Mouse (Mus musculus): ENCODE measurements around the gene Tcf20. TPM values are rescaled to one million over a fixed set of nuclear protein-coding genes. Genes with fewer than 3 reads are reported as not detected.
"Not testable (repeated sequence)": the region's sequence is repeated elsewhere in the genome, so short reads cannot be mapped to it uniquely, and the experiment has no call there.

The Tcf20 gene
- polyA plus RNA-seq, 1 experiment from 2014 or later = 6.9 TPM

DNA sequence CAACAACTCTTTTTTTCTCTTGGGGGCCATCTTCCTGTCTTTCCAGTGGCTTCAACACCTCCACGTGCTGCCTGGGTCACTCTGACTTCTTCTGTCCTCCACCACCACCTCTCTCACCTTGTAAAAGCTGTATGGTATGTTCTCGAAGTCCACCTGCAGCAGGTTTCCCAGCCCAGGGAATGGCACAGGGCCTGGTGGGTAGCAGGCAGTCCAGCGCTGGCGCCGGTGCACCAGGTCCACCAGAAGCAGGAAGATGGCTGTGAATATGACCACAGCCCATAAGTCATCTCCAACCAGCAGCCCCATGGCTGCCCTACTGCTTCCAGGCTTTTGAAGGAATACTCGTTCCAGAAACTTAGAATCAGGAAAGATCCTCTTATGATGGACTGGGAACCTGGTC is 193.8 kb downstream of the Tcf20 start:
- Histone ChIP-seq H3K9me3 (no peaks in the 10 kb centered on the region), H3K4me3 (no peak overlapping the region), H3K36me3 (no peaks in the 10 kb centered on the region), H3K27me3 (ENCODE audit: insufficient read depth, poor library complexity, severe bottlenecking) (no peaks in the 10 kb centered on the region), H3K27ac (no peak overlapping the region), H3K4me1 (replicated peaks) (no peaks in the 10 kb centered on the region)
- WGBS = 85% methylated on average over 6 of the region's 6 CpGs
- DNase-seq (ENCODE audit: low spot score) = no peak

DNA sequence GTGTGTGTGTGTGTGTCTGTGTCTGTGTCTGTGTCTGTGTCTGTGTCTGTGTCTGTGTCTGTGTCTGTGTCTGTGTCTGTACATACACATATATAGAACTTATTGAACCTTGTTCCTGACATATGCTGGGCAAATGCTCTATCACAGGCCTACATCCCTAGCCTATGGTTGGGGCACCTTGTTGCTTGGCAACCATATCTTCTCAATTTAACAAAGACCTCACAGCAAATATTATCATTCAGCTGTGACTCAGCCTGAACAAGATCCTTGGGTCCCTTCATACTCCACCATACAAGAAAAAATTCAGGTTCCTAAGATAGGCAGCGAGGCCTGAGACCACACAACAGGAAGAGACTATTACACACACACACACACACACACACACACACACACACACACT is 194.2 kb downstream of the Tcf20 start:
- no peaks in the 10 kb centered on the region for H3K4me1 ChIP-seq (replicated peaks)
- no peaks in the 10 kb centered on the region for H3K27me3 ChIP-seq (ENCODE audit: insufficient read depth, poor library complexity, severe bottlenecking)
- no peak overlapping the region for H3K27ac ChIP-seq
- H3K36me3 ChIP-seq = no peaks in the 10 kb centered on the region
- no peak overlapping the region for H3K4me3 ChIP-seq
- H3K9me3 ChIP-seq = no peaks in the 10 kb centered on the region
- DNase-seq (ENCODE audit: low spot score) = no peak
- WGBS = 83% methylated on average over 1 of the region's 1 CpGs

DNA sequence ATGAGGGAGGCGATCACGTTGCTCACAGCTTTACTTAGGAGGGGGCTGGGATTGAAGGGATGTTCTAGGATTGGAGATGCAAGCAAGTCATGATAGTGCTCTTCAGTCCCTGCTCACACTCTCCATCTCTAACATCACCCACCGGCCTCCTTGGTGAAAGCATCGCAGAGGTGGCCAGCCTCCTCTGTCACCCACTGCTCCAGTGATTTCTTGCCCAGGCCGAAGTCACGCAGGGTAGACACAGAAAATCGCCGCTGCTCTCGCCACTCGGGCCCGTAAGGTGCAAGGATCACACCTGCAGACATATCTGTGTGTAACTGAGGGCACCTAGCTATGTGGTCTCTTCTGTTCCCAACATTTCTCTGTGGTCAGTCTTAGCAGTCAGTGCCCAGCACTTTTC is 195.1 kb downstream of the Tcf20 start:
- DNase-seq (ENCODE audit: low spot score) = no peak
- Histone ChIP-seq H3K4me3 (no peak overlapping the region), H3K4me1 (replicated peaks) (no peaks in the 10 kb centered on the region), H3K9me3 (no peaks in the 10 kb centered on the region), H3K27ac (no peak overlapping the region), H3K27me3 (ENCODE audit: insufficient read depth, poor library complexity, severe bottlenecking) (no peaks in the 10 kb centered on the region), H3K36me3 (no peaks in the 10 kb centered on the region)
- 93% methylated on average over 11 of the region's 11 CpGs for WGBS

DNA sequence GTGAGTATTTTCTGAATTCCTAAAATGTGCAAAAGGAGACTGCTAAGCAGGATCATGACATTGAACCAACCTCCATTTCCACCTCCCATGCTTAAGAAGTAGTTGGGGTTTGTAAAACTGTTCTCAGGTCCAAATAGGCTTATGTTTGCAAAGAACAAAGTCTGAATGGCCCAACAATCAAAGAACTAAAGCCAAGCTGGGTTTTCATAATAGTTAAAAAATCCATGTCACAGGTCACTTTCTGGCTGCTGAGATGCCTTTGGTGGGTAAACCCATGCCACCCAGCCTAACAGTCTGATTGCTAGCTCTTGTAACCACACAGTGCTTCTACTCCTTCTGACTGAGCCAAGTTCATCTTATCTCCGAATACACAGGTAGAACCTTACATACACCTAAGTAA is 203.1 kb downstream of the Tcf20 start:
- Histone ChIP-seq H3K27ac (no peak overlapping the region), H3K27me3 (ENCODE audit: insufficient read depth, poor library complexity, severe bottlenecking) (no peaks in the 10 kb centered on the region), H3K9me3 (no peaks in the 10 kb centered on the region), H3K4me1 (replicated peaks) (no peaks in the 10 kb centered on the region), H3K4me3 (no peak overlapping the region), H3K36me3 (no peaks in the 10 kb centered on the region)
- no peak for DNase-seq (ENCODE audit: low spot score)
- 69% methylated on average over 1 of the region's 1 CpGs for WGBS

DNA sequence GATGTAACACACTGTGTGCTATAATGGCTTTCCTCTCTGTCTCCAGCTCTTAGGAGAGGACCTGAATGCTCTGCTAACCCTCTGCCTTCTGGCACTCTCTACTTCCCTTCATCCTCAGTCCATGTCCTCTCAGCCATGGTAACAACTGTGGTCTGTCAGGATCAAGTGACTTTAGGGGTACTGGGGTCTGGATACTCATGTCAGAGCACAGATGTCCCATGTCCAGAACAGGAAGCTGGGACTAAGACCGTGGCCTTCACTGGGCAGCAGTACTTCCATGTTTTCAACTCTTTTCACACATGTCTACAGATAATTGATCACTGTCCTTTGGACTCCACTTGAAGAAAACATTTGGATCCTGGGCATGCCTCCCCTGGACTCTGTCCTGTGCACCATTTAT is 203.9 kb downstream of the Tcf20 start:
- H3K27me3 ChIP-seq (ENCODE audit: insufficient read depth, poor library complexity, severe bottlenecking) = no peaks in the 10 kb centered on the region
- 73% methylated on average over 1 of the region's 1 CpGs for WGBS
- no peaks in the 10 kb centered on the region for H3K36me3 ChIP-seq
- no peaks in the 10 kb centered on the region for H3K4me1 ChIP-seq (replicated peaks)
- DNase-seq (ENCODE audit: low spot score) = no peak
- H3K4me3 ChIP-seq = no peak overlapping the region
- no peak overlapping the region for H3K27ac ChIP-seq
- no peaks in the 10 kb centered on the region for H3K9me3 ChIP-seq

DNA sequence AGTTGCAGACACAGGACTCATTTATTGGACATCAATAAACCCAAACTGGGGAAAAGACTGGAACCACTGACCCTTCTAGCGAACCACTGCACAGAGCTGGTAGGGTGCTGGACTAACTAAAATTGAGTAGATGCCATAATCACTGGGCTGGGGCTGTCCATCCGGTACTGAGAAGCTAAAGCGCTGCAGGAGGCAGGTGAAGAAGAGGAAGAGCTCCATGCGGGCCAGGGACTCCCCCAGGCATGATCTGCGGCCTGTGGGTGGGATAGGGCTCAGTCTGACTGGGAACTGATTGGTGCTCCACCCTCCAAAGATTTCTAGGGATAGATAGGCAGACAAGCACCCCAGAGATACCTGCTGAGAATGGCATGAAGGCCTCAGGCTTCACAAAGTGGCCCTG is 209.8 kb downstream of the Tcf20 start:
- H3K27ac ChIP-seq = not testable (repeated sequence)
- 88% methylated on average over 5 of the region's 5 CpGs for WGBS

DNA sequence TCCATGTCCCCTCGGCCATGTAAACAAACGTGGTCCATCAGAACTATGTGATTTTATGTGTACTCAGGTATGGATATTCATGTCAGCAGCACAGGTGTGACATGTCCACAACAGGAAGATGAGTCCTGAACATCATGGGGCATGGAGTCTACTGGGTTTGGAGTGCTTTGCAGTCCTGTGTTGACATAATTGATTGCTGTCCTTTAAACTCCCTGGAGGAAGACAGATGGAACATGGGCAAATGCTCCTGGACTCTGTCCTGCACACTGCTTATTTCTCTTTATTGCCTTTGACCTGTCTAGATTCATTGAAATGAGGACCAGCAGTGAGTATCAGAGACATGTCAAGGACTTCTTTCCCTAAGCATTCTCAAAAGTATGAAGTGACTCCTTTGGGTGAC is 221.7 kb downstream of the Tcf20 start:
- no peak for DNase-seq (ENCODE audit: low spot score)
- Histone ChIP-seq H3K36me3 (no peaks in the 10 kb centered on the region), H3K4me1 (replicated peaks) (no peaks in the 10 kb centered on the region), H3K27ac (no peak overlapping the region), H3K4me3 (no peak overlapping the region), H3K27me3 (ENCODE audit: insufficient read depth, poor library complexity, severe bottlenecking) (no peaks in the 10 kb centered on the region), H3K9me3 (no peaks in the 10 kb centered on the region)
- 90% methylated on average over 2 of the region's 2 CpGs for WGBS

More for the DNA sequence above, 209.8 kb downstream of the Tcf20 start:
- H3K27me3 ChIP-seq (ENCODE audit: insufficient read depth, poor library complexity, severe bottlenecking); DNase-seq (ENCODE audit: low spot score); H3K9me3 ChIP-seq; H3K4me3 ChIP-seq; H3K36me3 ChIP-seq; H3K4me1 ChIP-seq (replicated peaks): not testable (repeated sequence)

DNA sequence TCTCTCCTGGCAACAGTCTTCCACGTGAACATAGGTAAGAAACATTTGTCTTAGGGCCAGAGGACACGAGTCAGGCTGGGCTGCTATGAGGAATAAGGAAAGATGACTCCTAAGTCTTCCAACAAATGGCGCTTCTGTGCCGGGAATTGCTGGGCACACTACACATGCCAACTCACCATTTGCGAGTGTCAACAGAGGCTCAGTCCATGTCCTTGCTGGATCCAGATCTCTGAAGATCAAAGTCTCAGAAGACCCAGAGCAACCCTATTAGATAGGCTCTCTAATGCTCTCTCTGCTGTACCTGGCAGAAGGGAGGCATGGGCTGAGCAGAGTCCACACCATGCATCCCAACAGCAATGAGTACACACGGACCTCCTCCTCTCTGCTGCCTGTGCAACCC is 222.8 kb downstream of the Tcf20 start:
- H3K27ac ChIP-seq = no peak overlapping the region
- no peak overlapping the region for H3K4me3 ChIP-seq
- no peaks in the 10 kb centered on the region for H3K27me3 ChIP-seq (ENCODE audit: insufficient read depth, poor library complexity, severe bottlenecking)
- H3K36me3 ChIP-seq = no peaks in the 10 kb centered on the region
- WGBS = 82% methylated on average over 6 of the region's 6 CpGs
- no peaks in the 10 kb centered on the region for H3K9me3 ChIP-seq
- no peaks in the 10 kb centered on the region for H3K4me1 ChIP-seq (replicated peaks)
- no peak for DNase-seq (ENCODE audit: low spot score)

DNA sequence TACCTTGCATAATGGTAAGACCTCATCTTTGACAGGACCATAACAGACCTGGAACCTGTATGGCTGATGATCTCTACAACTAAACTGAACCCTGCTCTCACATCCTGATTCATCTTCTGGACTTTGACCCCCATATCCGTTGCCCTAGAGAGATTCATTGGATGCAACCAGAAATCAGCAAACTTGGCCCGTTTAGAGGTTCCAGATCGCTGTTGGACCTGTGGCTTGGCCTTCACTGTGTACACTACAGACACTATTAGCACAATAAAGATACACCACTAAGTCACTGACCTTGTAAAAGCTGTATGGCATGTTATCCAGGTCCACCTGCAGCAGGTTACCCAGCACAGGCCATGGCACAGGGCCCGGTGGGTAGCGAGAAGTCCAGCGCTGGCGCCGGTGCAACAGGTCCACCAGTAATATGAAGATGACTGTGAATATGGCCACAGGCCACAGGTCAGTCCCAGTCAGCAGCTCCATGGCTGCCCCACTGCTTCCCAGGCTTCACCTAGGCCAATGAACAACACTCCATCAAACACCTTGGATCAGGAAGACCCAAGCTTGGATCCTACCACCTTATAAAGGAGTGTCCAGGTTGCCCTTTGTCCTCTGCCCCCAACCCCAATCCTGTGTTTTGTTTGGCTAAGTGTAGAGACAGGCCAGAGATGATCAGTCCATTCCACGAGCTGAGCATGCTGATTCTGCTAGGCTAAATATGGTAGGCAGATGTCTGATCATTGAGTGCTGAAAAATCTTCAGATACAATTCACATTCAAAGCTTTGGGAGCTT is 223.8 kb downstream of the Tcf20 start, which contains the start of gene Cyp2d40:
Gene Cyp2d40, minus strand, starts transcription at position 553 of the 790 bp plus-strand sequence.
- Histone ChIP-seq H3K27ac (no peak within 1 kb of the TSS), H3K36me3 (no peaks in the 10 kb centered on the region), H3K4me3 (no peak within 1 kb of the TSS), H3K4me1 (replicated peaks) (no peaks in the 10 kb centered on the region), H3K9me3 (no peaks in the 10 kb centered on the region), H3K27me3 (ENCODE audit: insufficient read depth, poor library complexity, severe bottlenecking) (no peaks in the 10 kb centered on the region)
- WGBS = 87% methylated on average over 9 of the region's 9 CpGs
- no peak for DNase-seq (ENCODE audit: low spot score)

Other genes starting within 250 kb of the Tcf20 start
- not detected in 2 replicates for gene Cyp2d40, start 223.7 kb downstream of the Tcf20 start, polyA plus RNA-seq (2016; fragmentation: Nextera tagmentation; extraction: Ambion mirVana)
- not detected in 2 replicates for gene Cyp2d26, start 193.6 kb downstream of the Tcf20 start, polyA plus RNA-seq (2016; fragmentation: Nextera tagmentation; extraction: Ambion mirVana)
- 2.8 and 3.6 TPM in 2 replicates for gene Nfam1, start 45.4 kb upstream of the Tcf20 start, polyA plus RNA-seq (2016; fragmentation: Nextera tagmentation; extraction: Ambion mirVana)
- 57.1 and 58.9 TPM in 2 replicates for gene Serhl, start 101.6 kb upstream of the Tcf20 start, polyA plus RNA-seq (2016; fragmentation: Nextera tagmentation; extraction: Ambion mirVana)
- 85.3 and 85.4 TPM in 2 replicates for gene Rrp7a, start 134.9 kb upstream of the Tcf20 start, polyA plus RNA-seq (2016; fragmentation: Nextera tagmentation; extraction: Ambion mirVana)
- 180 and 190 TPM in 2 replicates for gene Poldip3, start 161.5 kb upstream of the Tcf20 start, polyA plus RNA-seq (2016; fragmentation: Nextera tagmentation; extraction: Ambion mirVana)
- 240 and 270 TPM in 2 replicates for gene Cyb5r3, start 184.7 kb upstream of the Tcf20 start, polyA plus RNA-seq (2016; fragmentation: Nextera tagmentation; extraction: Ambion mirVana)

All from hindbrain, embryonic 10.5 days (tissue).